Mouse (Mus musculus) cerebellum, adult 2 months (tissue): ENCODE data around the gene Eif5b.

Experiments
- CTCF ChIP-seq: fragments of 200-500 bp; IDR thresholded peaks from 2 replicates; pipeline ENCODE4 v1.5.1; 2011; ENCODE audit warnings: low read depth, mild to moderate bottlenecking, control low read depth, low read length, moderate library complexity, borderline replicate concordance; ENCODE audit not compliant: insufficient read depth
- POLR2A ChIP-seq: fragments of 200-500 bp; IDR thresholded peaks from 2 replicates; pipeline ENCODE4 v1.6.1; 2011; ENCODE audit warnings: low read length, control low read depth, borderline replicate concordance; ENCODE audit not compliant: insufficient read depth

GRCm38 (mm10) chr1:38035521-38035920 lies 37.7 kb downstream of the Eif5b start:
- TF ChIP-seq CTCF: no peak
- TF ChIP-seq POLR2A: no peak
